Mouse (Mus musculus): ENCODE data around the gene Prn.

GRCm38 (mm10) chr2:131996369-131996768, 86.6 kb downstream of the Prn start:
- TF ChIP-seq CTCF (IDR thresholded peaks at IDR 0.05; ENCODE audit: insufficient read depth, low read length) (no peak), POLR2A (IDR thresholded peaks at IDR 0.05; ENCODE audit: borderline replicate concordance, extremely low read depth, low read depth, low read length) (no peak)

Data from lung, adult 2 months (tissue).